Mouse (Mus musculus) heart, embryonic 11.5 days (tissue): ENCODE data around the gene Rhox2e. TPM values are rescaled to one million over a fixed set of nuclear protein-coding genes. Genes with fewer than 3 reads are reported as not detected.
"Not testable (repeated sequence)": the region's sequence is repeated elsewhere in the genome, so short reads cannot be mapped to it uniquely, and the experiment has no call there.

Source experiments
- ATAC-seq: fragments of 200-750 bp; cut with Nextera tagmentation; replicated peaks from 2 replicates; pipeline ENCODE4 v1.8.0; 2017; ENCODE audit warnings: moderate library complexity; ENCODE audit not compliant: insufficient number of reproducible peaks, low FRiP score, low TSS enrichment
- H3K27ac ChIP-seq: fragments of 300-500 bp; sonication (generic); 2 replicates; pipeline ENCODE4 v1.5.1; 2014; ENCODE audit warnings: mild to moderate bottlenecking, low read depth, low read length
- H3K27me3 ChIP-seq: fragments of 300-500 bp; sonication (generic); 2 replicates; pipeline ENCODE4 v1.6.1; 2014; ENCODE audit warnings: mild to moderate bottlenecking, low read length, mixed read lengths; ENCODE audit not compliant: control insufficient read depth, insufficient read depth
- H3K36me3 ChIP-seq: fragments of 300-500 bp; sonication (generic); 2 replicates; pipeline ENCODE4 v1.6.1; 2014; ENCODE audit warnings: mild to moderate bottlenecking, low read length, moderate library complexity, mixed read lengths; ENCODE audit not compliant: control insufficient read depth, insufficient read depth
- H3K4me1 ChIP-seq: fragments of 300-500 bp; sonication (generic); 2 replicates; pipeline ENCODE4 v1.6.1; 2014; ENCODE audit warnings: low read length; ENCODE audit not compliant: control insufficient read depth, insufficient read depth
- H3K4me2 ChIP-seq: fragments of 300-500 bp; sonication (generic); 2 replicates; pipeline ENCODE4 v1.6.1; 2014; ENCODE audit warnings: mild to moderate bottlenecking, moderate library complexity
- H3K4me3 ChIP-seq: fragments of 300-500 bp; sonication (generic); 2 replicates; pipeline ENCODE4 v1.5.1; 2014; ENCODE audit warnings: low read depth, low read length
- H3K9ac ChIP-seq: fragments of 300-500 bp; sonication (generic); 2 replicates; pipeline ENCODE4 v1.6.1; 2014; ENCODE audit warnings: mild to moderate bottlenecking, low read depth, low read length, moderate library complexity
- H3K9me3 ChIP-seq: fragments of 300-500 bp; sonication (generic); replicated peaks from 2 replicates; pipeline ENCODE4 v1.6.1; 2016; ENCODE audit warnings: low read length; ENCODE audit not compliant: control insufficient read depth
- WGBS: fragments of 180-500 bp; shearing (Covaris S2); extraction: QIAGEN DNeasy Blood & Tissue Kit; methylation state at CpG from one replicate; pipeline ENCODE4 v1.1.7; 2014; ENCODE audit not compliant: insufficient replicate concordance; 5-methylcytosine and 5-hydroxymethylcytosine counted together
- polyA plus RNA-seq: library from polyadenylated mRNA; unstranded; fragments of >200 nt; fragmentation: Nextera tagmentation; extraction: Ambion mirVana; gene quantifications from 2 replicates; pipeline ENCODE4 v1.2.1, GENCODE M21; 2014

The Rhox2e gene
- not detected in 2 replicates for polyA plus RNA-seq

DNA sequence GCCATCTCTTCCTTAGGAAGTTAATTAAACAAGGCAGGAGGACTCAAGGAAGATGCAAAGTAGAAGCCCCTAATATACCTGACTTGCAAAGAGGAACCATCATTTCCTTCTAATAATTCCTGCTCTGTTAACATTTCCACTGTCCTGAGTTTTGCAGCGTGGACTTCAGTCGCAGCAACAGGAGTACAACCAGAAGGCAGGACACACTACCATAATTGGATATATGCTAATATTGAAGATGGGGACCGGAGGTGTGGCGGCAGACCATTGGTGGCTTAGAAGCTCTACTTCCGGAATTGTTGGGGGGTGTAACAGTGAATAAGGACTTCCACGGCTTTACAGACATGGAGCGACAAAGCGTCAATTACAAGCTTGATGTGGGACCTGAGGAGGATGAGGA, at the start of gene Rhox2e:
Gene Rhox2e, plus strand, starts transcription at position 301 of the 400 bp plus-strand sequence.
- not testable (repeated sequence) for H3K9me3 ChIP-seq, H3K36me3 ChIP-seq, H3K4me2 ChIP-seq, H3K4me1 ChIP-seq, H3K4me3 ChIP-seq, ATAC-seq, H3K27me3 ChIP-seq, H3K27ac ChIP-seq, H3K9ac ChIP-seq
- 74% methylated on average over 2 of the region's 8 CpGs for WGBS

- 97% methylated on average over 16 of the region's 18 CpGs for WGBS
- H3K4me2 ChIP-seq, H3K9ac ChIP-seq, H3K27ac ChIP-seq, ATAC-seq, H3K4me1 ChIP-seq, H3K4me3 ChIP-seq, H3K9me3 ChIP-seq, H3K36me3 ChIP-seq, H3K27me3 ChIP-seq: not testable (repeated sequence)
These were observed 16.2 kb upstream of the Rhox2e start, which contains the start of gene Rhox4d for GRCm38 (mm10) chrX:37514059-37514458. TSS of gene Rhox4d (plus strand) at chrX:37514359.

GRCm38 (mm10) chrX:37541719-37542118, 11.5 kb downstream of the Rhox2e start, which contains the start of gene Rhox3e:
TSS of gene Rhox3e (plus strand) at chrX:37542019.
- not testable (repeated sequence) for H3K27me3 ChIP-seq, H3K36me3 ChIP-seq, H3K27ac ChIP-seq, H3K9ac ChIP-seq, H3K9me3 ChIP-seq, H3K4me3 ChIP-seq, H3K4me1 ChIP-seq, H3K4me2 ChIP-seq, ATAC-seq
- no CpG with 5 or more reads among the region's 4 CpGs for WGBS

DNA sequence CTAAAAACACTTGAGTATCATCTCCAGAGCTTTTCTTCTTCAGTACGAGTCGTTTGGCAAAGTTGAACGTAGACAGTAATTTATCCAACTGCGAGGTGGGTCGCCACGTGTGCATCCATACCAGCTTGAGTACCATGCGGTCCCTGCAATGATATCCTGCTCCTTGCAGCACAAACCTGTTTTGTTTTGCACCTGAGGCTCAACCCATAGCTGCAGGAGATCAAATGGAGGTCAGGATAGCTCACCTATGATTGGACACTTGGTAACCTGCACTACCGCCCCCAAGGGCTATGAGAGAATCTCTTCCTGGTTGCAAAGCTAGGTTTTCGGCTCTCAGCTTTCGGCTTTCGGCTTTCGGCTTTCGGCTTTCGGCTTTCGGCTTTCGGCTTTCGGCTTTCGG, 26.9 kb downstream of the Rhox2e start, which contains the start of gene Rhox4e:
Gene Rhox4e, plus strand, starts transcription at position 301 of the 400 bp plus-strand sequence.
- H3K27me3 ChIP-seq, H3K27ac ChIP-seq, H3K9me3 ChIP-seq, H3K9ac ChIP-seq, H3K4me2 ChIP-seq, ATAC-seq, H3K4me3 ChIP-seq, H3K4me1 ChIP-seq, H3K36me3 ChIP-seq: not testable (repeated sequence)
- 79% methylated on average over 10 of the region's 18 CpGs for WGBS

- H3K9me3 ChIP-seq, H3K27me3 ChIP-seq, H3K36me3 ChIP-seq, H3K4me1 ChIP-seq, H3K27ac ChIP-seq, H3K9ac ChIP-seq, ATAC-seq, H3K4me2 ChIP-seq, H3K4me3 ChIP-seq: not testable (repeated sequence)
- WGBS = 79% methylated on average over 5 of the region's 8 CpGs
These were observed 40.9 kb downstream of the Rhox2e start, which contains the start of gene Rhox2f for GRCm38 (mm10) chrX:37571105-37571504. TSS of gene Rhox2f (plus strand) at chrX:37571405.

GRCm38 (mm10) chrX:37572638-37573037, 42.4 kb downstream of the Rhox2e start:
- not testable (repeated sequence) for H3K27ac ChIP-seq, H3K9me3 ChIP-seq, H3K27me3 ChIP-seq, ATAC-seq, H3K4me1 ChIP-seq, H3K9ac ChIP-seq, H3K36me3 ChIP-seq, H3K4me2 ChIP-seq, H3K4me3 ChIP-seq
- WGBS = 59% methylated on average over 2 of the region's 2 CpGs

DNA sequence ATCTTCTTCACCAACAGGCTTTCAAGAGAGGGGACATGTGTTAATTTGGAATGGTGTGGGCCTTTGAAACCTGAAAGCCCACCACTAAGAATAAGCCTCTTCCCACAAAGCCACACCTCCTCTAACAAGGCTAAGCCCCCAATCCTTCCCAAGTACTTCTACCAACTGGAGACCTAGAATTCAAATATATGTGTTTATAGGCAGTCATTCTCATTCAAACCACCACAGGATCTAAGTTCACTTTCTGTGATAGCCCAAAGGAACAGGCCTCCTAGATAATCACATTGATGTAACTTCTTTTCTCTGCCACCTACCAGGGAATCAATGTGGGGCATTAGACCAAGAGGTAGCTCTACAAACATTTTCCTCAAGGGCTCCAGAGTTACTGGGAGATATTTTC, 50.4 kb downstream of the Rhox2e start, which contains the start of gene Rhox3f:
Gene Rhox3f, plus strand, starts transcription at position 301 of the 400 bp plus-strand sequence.
- H3K4me3 ChIP-seq, ATAC-seq, H3K4me1 ChIP-seq: not testable (repeated sequence)

More for the DNA sequence above, 50.4 kb downstream of the Rhox2e start, which contains the start of gene Rhox3f:
- H3K27ac ChIP-seq, H3K27me3 ChIP-seq, H3K4me2 ChIP-seq, H3K9ac ChIP-seq, H3K36me3 ChIP-seq, H3K9me3 ChIP-seq: not testable (repeated sequence)

Other genes starting within 250 kb of the Rhox2e start
- not detected in 2 replicates for gene Rhox3a2, start 150.4 kb upstream of the Rhox2e start, polyA plus RNA-seq
- gene Rhox4a2, start 139.6 kb upstream of the Rhox2e start, polyA plus RNA-seq = 0.17 and 0.42 TPM in 2 replicates
- not detected in 2 replicates for gene Rhox2b, start 118.4 kb upstream of the Rhox2e start, polyA plus RNA-seq
- not detected in 2 replicates for gene Rhox4b, start 98.0 kb upstream of the Rhox2e start, polyA plus RNA-seq
- gene Rhox2c, start 76.8 kb upstream of the Rhox2e start, polyA plus RNA-seq = not detected in 2 replicates
- not detected in 2 replicates for gene Rhox3c, start 71.9 kb upstream of the Rhox2e start, polyA plus RNA-seq
- not detected in 2 replicates for gene Rhox4c, start 50.1 kb upstream of the Rhox2e start, polyA plus RNA-seq
- gene Rhox2d, start 37.0 kb upstream of the Rhox2e start, polyA plus RNA-seq = not detected in 2 replicates
- gene Rhox4d, start 16.1 kb upstream of the Rhox2e start, polyA plus RNA-seq = not detected in 2 replicates
- gene Rhox3e, start 11.6 kb downstream of the Rhox2e start, polyA plus RNA-seq = not detected in 2 replicates
- not detected in 2 replicates for gene Rhox4e, start 27.0 kb downstream of the Rhox2e start, polyA plus RNA-seq
- not detected in 2 replicates for gene Rhox2f, start 41.0 kb downstream of the Rhox2e start, polyA plus RNA-seq
- gene Rhox3f, start 50.5 kb downstream of the Rhox2e start, polyA plus RNA-seq = not detected in 2 replicates
- not detected in 2 replicates for gene Rhox4f, start 77.3 kb downstream of the Rhox2e start, polyA plus RNA-seq
- gene Rhox3g, start 98.2 kb downstream of the Rhox2e start, polyA plus RNA-seq = not detected in 2 replicates
- not detected in 2 replicates for gene Rhox2g, start 113.0 kb downstream of the Rhox2e start, polyA plus RNA-seq
- gene Rhox4g, start 120.9 kb downstream of the Rhox2e start, polyA plus RNA-seq = not detected in 2 replicates
- gene Rhox3h, start 138.3 kb downstream of the Rhox2e start, polyA plus RNA-seq = not detected in 2 replicates
- not detected in 2 replicates for gene Rhox2h, start 142.8 kb downstream of the Rhox2e start, polyA plus RNA-seq